Mouse (Mus musculus) megakaryocyte, embryonic 14.5 days (primary cell): ENCODE data around the gene Sub1.

ENCODE experiments used
- FLI1 ChIP-seq: IDR thresholded peaks from 2 replicates; pipeline ENCODE4 v1.6.1; 2012; ENCODE audit warnings: low read length, inconsistent platforms, mixed read lengths
- GATA1 ChIP-seq: IDR thresholded peaks from 3 replicates; pipeline ENCODE4 v1.6.1; 2012; ENCODE audit warnings: mixed read lengths, low read length, inconsistent platforms, borderline replicate concordance

DNA sequence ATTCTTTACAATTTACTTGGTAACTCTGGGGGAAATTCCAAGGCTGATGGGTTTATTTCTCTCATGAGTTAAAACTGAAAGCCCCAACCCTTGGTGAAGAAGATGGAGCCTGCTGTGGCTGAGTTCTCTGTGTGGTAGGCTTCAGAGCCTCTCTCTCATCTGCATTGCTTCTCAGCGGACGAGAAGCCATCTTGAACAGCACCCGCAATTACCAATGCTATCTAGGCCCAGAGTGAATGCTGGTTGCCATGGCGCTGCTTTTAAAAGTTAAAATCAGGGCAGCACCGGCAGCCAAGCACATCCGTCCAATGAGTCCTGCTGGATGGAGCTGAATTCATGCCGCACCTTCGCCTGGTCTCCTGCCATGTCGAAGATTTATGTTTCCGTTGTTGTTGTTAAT, 42.5 kb upstream of the Sub1 start:
- TF ChIP-seq GATA1 (no peak), FLI1 (no peak)
